Comparison of ENCODE assay signal across 7 mouse cellular contexts in the genomic region with DNA sequence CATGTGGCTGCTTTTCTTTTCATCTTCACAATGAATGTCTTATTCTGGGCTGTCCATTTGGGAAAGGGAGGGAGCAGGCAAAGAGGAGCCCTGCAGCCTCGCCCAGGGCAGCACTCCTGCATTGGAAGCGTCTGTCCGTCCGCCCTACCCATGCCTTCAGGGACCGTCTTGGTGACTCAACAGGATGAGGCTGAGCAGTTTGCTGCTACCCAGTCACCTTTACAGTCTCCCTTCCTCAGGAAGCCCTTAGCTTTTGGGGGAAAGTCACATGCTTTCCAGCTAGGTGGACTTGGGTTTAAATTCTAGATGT. TPM values are rescaled to one million over a fixed set of nuclear protein-coding genes. Genes with fewer than 3 reads are reported as not detected.
A peak's percentile ranks its signal among the peaks of the same experiment; 100 is the strongest.
DNase-seq lines count a peak whose midpoint lies in the region; ATAC-seq and TF ChIP-seq lines count a peak whose summit lies in the region.

No protein-coding gene starts in this region.

- ATAC-seq in kidney, embryonic 16.5 days (ENCODE audit: low FRiP score, low TSS enrichment) = peak; percentile 29; the same call in 1 of the 2 replicates
- ATAC-seq in forebrain, postnatal 0 days = no peak
- ATAC-seq in midbrain, embryonic 16.5 days = no peak

- peak overlapping the region; percentile 74; the same call in 1 of the 2 replicates for H3K27ac ChIP-seq in kidney, embryonic 16.5 days (ENCODE audit: low read length)
- peak overlapping the region; percentile 1; the same call in 1 of the 2 replicates for H3K27ac ChIP-seq in brown adipose tissue, adult 24 weeks (replicated peaks; ENCODE audit: low read depth, low read length)
- peak overlapping the region; percentile 66 for H3K27ac ChIP-seq in forebrain, postnatal 0 days (ENCODE audit: low read depth, low read length)
- peak overlapping the region; percentile 10; the same call in 1 of the 2 replicates for H3K27ac ChIP-seq in midbrain, embryonic 16.5 days (ENCODE audit: low read length)

- H3K4me3 ChIP-seq in kidney, embryonic 16.5 days (ENCODE audit: low read length) = no peak overlapping the region
- no peak overlapping the region for H3K4me3 ChIP-seq in brown adipose tissue, adult 24 weeks (ENCODE audit: insufficient read depth, low read depth, low read length)
- no peak overlapping the region for H3K4me3 ChIP-seq in forebrain, postnatal 0 days (ENCODE audit: low read depth, low read length)
- H3K4me3 ChIP-seq in midbrain, embryonic 16.5 days (ENCODE audit: low read depth, low read length) = no peak overlapping the region

- H3K4me2 ChIP-seq in kidney, embryonic 16.5 days (replicated peaks; ENCODE audit: low read depth, low read length) = no peak overlapping the region
- no peak overlapping the region for H3K4me2 ChIP-seq in forebrain, postnatal 0 days (ENCODE audit: low read depth)
- H3K4me2 ChIP-seq in midbrain, embryonic 16.5 days (ENCODE audit: low read length) = no peak overlapping the region

- H3K4me1 ChIP-seq in kidney, embryonic 16.5 days (ENCODE audit: insufficient read depth, low read length) = peaks cover 38% of the 10 kb centered on the region
- peaks cover 17% of the 10 kb centered on the region for H3K4me1 ChIP-seq in brown adipose tissue, adult 24 weeks (ENCODE audit: control insufficient read depth, insufficient read depth, insufficient read length, low read length)
- H3K4me1 ChIP-seq in forebrain, postnatal 0 days (ENCODE audit: insufficient read depth) = peaks cover 13% of the 10 kb centered on the region
- peaks cover 7% of the 10 kb centered on the region; the same call in 1 of the 2 replicates for H3K4me1 ChIP-seq in midbrain, embryonic 16.5 days (ENCODE audit: control insufficient read depth, insufficient read depth, low read length)

- 52% methylated on average over 5 of the region's 5 CpGs for WGBS in kidney, embryonic 16.5 days
- WGBS in forebrain, postnatal 0 days = 45% methylated on average over 5 of the region's 5 CpGs
- 71% methylated on average over 5 of the region's 5 CpGs for WGBS in midbrain, embryonic 16.5 days

- H3K27me3 ChIP-seq in kidney, embryonic 16.5 days (ENCODE audit: insufficient read depth, low read length) = no peaks in the 10 kb centered on the region
- H3K27me3 ChIP-seq in forebrain, postnatal 0 days (ENCODE audit: insufficient read depth, low read length) = no peaks in the 10 kb centered on the region
- no peaks in the 10 kb centered on the region for H3K27me3 ChIP-seq in midbrain, embryonic 16.5 days (ENCODE audit: control insufficient read depth, insufficient read depth, low read depth, low read length)

- no peak for TF ChIP-seq CTCF in forebrain, postnatal 0 days (IDR thresholded peaks at IDR 0.05; ENCODE audit: low read depth)

- H3K9me3 ChIP-seq in kidney, embryonic 16.5 days (ENCODE audit: low read length) = no peaks in the 10 kb centered on the region
- no peaks in the 10 kb centered on the region for H3K9me3 ChIP-seq in forebrain, postnatal 0 days (ENCODE audit: low read length)
- H3K9me3 ChIP-seq in midbrain, embryonic 16.5 days (replicated peaks; ENCODE audit: control insufficient read depth, low read length, poor library complexity, severe bottlenecking) = no peaks in the 10 kb centered on the region

- no peaks in the 10 kb centered on the region for H3K36me3 ChIP-seq in kidney, embryonic 16.5 days (ENCODE audit: insufficient read depth, low read length)
- peaks cover 4% of the 10 kb centered on the region; the same call in 1 of the 2 replicates for H3K36me3 ChIP-seq in forebrain, postnatal 0 days (ENCODE audit: insufficient read depth)
- H3K36me3 ChIP-seq in midbrain, embryonic 16.5 days (ENCODE audit: control insufficient read depth, insufficient read depth, low read length) = no peaks in the 10 kb centered on the region

- DNase-seq in kidney, postnatal 10 days = no peak
- DNase-seq in forebrain, postnatal 0 days = no peak
- DNase-seq in right cerebral cortex, postnatal 25 days = no peak
- no peak for DNase-seq in cerebellum, adult 18-20 months

- H3K9ac ChIP-seq in kidney, embryonic 16.5 days (replicated peaks; ENCODE audit: low read length) = no peak overlapping the region
- H3K9ac ChIP-seq in forebrain, postnatal 0 days = no peak overlapping the region
- H3K9ac ChIP-seq in midbrain, embryonic 16.5 days (ENCODE audit: low read depth, low read length) = no peak overlapping the region

RNA-seq across cellular contexts. Expression of a gene that starts 16.4 kb away (rescaled TPM):
- 25.9 and 26.0 TPM in 2 replicates for polyA plus RNA-seq in kidney, embryonic 16.5 days (2015; fragmentation: Nextera tagmentation; extraction: Ambion mirVana)
- polyA plus RNA-seq in brown adipose tissue, adult 24 weeks (2012; ENCODE audit: insufficient read depth, insufficient read length, missing spikeins) = 7.3 and 8.6 TPM in 2 replicates
- total RNA-seq in forebrain, postnatal 0 days (2014; rRNA removed) = 21.8 and 27.3 TPM in 2 replicates
- 16.4 and 18.6 TPM in 2 replicates for polyA plus RNA-seq in forebrain, postnatal 0 days (2015; fragmentation: Nextera tagmentation; extraction: Ambion mirVana)
- 19.3 and 28.5 TPM in 2 replicates for polyA plus RNA-seq in midbrain, embryonic 16.5 days (2015; fragmentation: Nextera tagmentation; extraction: Ambion mirVana)

Comparison
In these comparisons a context has a peak if more than half of its experiments do, and no peak if none do; other contexts are left out.
1. H3K27ac ChIP-seq: peak in every context shown above with its lines; median percentile 74 in kidney, embryonic 16.5 days; 66 in forebrain, postnatal 0 days; 10 in midbrain, embryonic 16.5 days; 1 in brown adipose tissue, adult 24 weeks.